Mouse (Mus musculus): Measurements from ENCODE around the gene Haus8. TPM values are rescaled to one million over a fixed set of nuclear protein-coding genes. Genes with fewer than 3 reads are reported as not detected.

Haus8 gene
- total and polyA plus RNA-seq, 3 experiments, result 21.0 to 30.3 (median 25.1) TPM

GRCm38 (mm10) chr8:71256545-71257232, 16.0 kb downstream of the Haus8 start:
- Histone ChIP-seq H3K9me3 (replicated peaks; ENCODE audit: low read length) (no peaks in the 10 kb centered on the region), H3K4me1 (ENCODE audit: control insufficient read depth in 1 of 2, insufficient read depth in 2 of 2) (no peaks in the 10 kb centered on the region), H3K27ac (ENCODE audit: insufficient read depth, low read depth) (no peak overlapping the region), H3K4me3 (replicated peaks in 1 of 3; ENCODE audit: low read depth in 2 of 3, low read length in 2 of 3, poor library complexity in 1 of 3) (no peak overlapping the region), H3K4me2 (ENCODE audit: insufficient read depth, low read depth, poor library complexity, severe bottlenecking) (no peak overlapping the region), H3K27me3 (replicated peaks) (no peaks in the 10 kb centered on the region), H3K9ac (ENCODE audit: insufficient read depth, low read depth) (no peak overlapping the region), H3K36me3 (replicated peaks in 1 of 2; ENCODE audit: control insufficient read depth in 1 of 2, insufficient read depth in 1 of 2, low read length in 1 of 2) (peaks cover 18 to 69% of the 10 kb centered on the region in 2 experiments), H3K79me2 (replicated peaks; ENCODE audit: control insufficient read depth, extremely low read depth, insufficient read depth, poor library complexity, severe bottlenecking) (no peaks in the 10 kb centered on the region)
- in situ Hi-C loops (cut with MboI; ENCODE audit: low pct_ligation_motif_present, low pct_unique_long_range_greater_than_20kb, low sequenced_read_pairs) (no loop called here), dilution Hi-C loops (cut with MboI; ENCODE audit: extremely low pct_ligation_motif_present, extremely low pct_unique_long_range_greater_than_20kb, low sequenced_read_pairs) (no loop called here)
- no peak for DNase-seq (ENCODE audit: extremely low read depth)
- TF ChIP-seq CHD2 (IDR thresholded peaks at IDR 0.05; ENCODE audit: low read length) (no peak), ELF1 (IDR thresholded peaks at IDR 0.05; ENCODE audit: low read depth, low read length) (no peak), PAX5 (IDR thresholded peaks at IDR 0.05; ENCODE audit: low read length) (no peak), JUND (conservative IDR thresholded peaks at IDR 0.05; ENCODE audit: low read depth, low read length) (no peak), CTCF (conservative IDR thresholded peaks at IDR 0.05 in 1 of 2, IDR thresholded peaks at IDR 0.05 in 1 of 2; ENCODE audit: low read depth in 2 of 2, low read length in 2 of 2) (no peak), JUN (IDR thresholded peaks at IDR 0.05; ENCODE audit: insufficient read depth, low read depth, low read length) (no peak), HCFC1 (IDR thresholded peaks at IDR 0.05; ENCODE audit: low read depth, low read length) (no peak), TBP (conservative IDR thresholded peaks at IDR 0.05; ENCODE audit: low read depth, low read length) (no peak), USF2 (conservative IDR thresholded peaks at IDR 0.05; ENCODE audit: low read depth, low read length) (no peak), MAFK (IDR thresholded peaks at IDR 0.05; ENCODE audit: insufficient replicate concordance, low read length) (no peak), NELFE (IDR thresholded peaks at IDR 0.05; ENCODE audit: low read depth, low read length) (no peak), KAT2A (IDR thresholded peaks at IDR 0.05; ENCODE audit: insufficient replicate concordance, low read length) (no peak), ZMIZ1 (IDR thresholded peaks at IDR 0.05; ENCODE audit: low read depth, low read length) (no peak), RAD21 (IDR thresholded peaks at IDR 0.05; ENCODE audit: low read depth, low read length) (no peak), MEF2A (IDR thresholded peaks at IDR 0.05; ENCODE audit: borderline replicate concordance, low read depth, low read length) (no peak), ETS1 (conservative IDR thresholded peaks at IDR 0.05; ENCODE audit: low read depth, low read length) (no peak), MAZ (IDR thresholded peaks at IDR 0.05; ENCODE audit: low read depth, low read length) (no peak)

GRCm38 (mm10) chr8:71248203-71248602, 24.5 kb downstream of the Haus8 start:
- in situ Hi-C loops (cut with MboI; ENCODE audit: low pct_ligation_motif_present, low pct_unique_long_range_greater_than_20kb, low sequenced_read_pairs), result no loop called here
- dilution Hi-C loops (cut with MboI; ENCODE audit: extremely low pct_ligation_motif_present, extremely low pct_unique_long_range_greater_than_20kb, low sequenced_read_pairs), result no loop called here
- no peaks in the 10 kb centered on the region for H3K9me3 ChIP-seq (replicated peaks; ENCODE audit: low read length)
- no peak overlapping the region for H3K4me2 ChIP-seq (ENCODE audit: insufficient read depth, low read depth, poor library complexity, severe bottlenecking)
- no peak overlapping the region for H3K4me3 ChIP-seq (replicated peaks in 1 of 3; ENCODE audit: low read depth in 2 of 3, low read length in 2 of 3, poor library complexity in 1 of 3)
- TF ChIP-seq JUND (conservative IDR thresholded peaks at IDR 0.05; ENCODE audit: low read depth, low read length) (no peak), MAFK (IDR thresholded peaks at IDR 0.05; ENCODE audit: insufficient replicate concordance, low read length) (no peak), POLR2AphosphoS2 (IDR thresholded peaks at IDR 0.05; ENCODE audit: low read depth, low read length) (no peak), E2F4 (IDR thresholded peaks at IDR 0.05; ENCODE audit: insufficient replicate concordance, low read depth, low read length) (no peak), NRF1 (IDR thresholded peaks at IDR 0.05; ENCODE audit: low read depth, low read length) (no peak), ELF1 (IDR thresholded peaks at IDR 0.05; ENCODE audit: low read depth, low read length) (no peak), BHLHE40 (IDR thresholded peaks at IDR 0.05; ENCODE audit: low read depth, low read length) (no peak), CHD2 (IDR thresholded peaks at IDR 0.05; ENCODE audit: low read length) (no peak), USF2 (conservative IDR thresholded peaks at IDR 0.05; ENCODE audit: low read depth, low read length) (no peak)
- H3K27ac ChIP-seq (ENCODE audit: insufficient read depth, low read depth), result no peak overlapping the region
- H3K9ac ChIP-seq (ENCODE audit: insufficient read depth, low read depth), result no peak overlapping the region
- H3K36me3 ChIP-seq (replicated peaks in 1 of 2; ENCODE audit: control insufficient read depth in 1 of 2, insufficient read depth in 1 of 2, low read length in 1 of 2), result peaks cover 0 to 23% of the 10 kb centered on the region in 2 experiments
- no peaks in the 10 kb centered on the region for H3K79me2 ChIP-seq (replicated peaks; ENCODE audit: control insufficient read depth, extremely low read depth, insufficient read depth, poor library complexity, severe bottlenecking)
- H3K27me3 ChIP-seq (replicated peaks), result no peaks in the 10 kb centered on the region
- no peaks in the 10 kb centered on the region for H3K4me1 ChIP-seq (ENCODE audit: control insufficient read depth in 1 of 2, insufficient read depth in 2 of 2)
- no peak for DNase-seq (ENCODE audit: extremely low read depth)

Data from CH12.LX (cell line).